Mouse (Mus musculus): ENCODE results near the gene Dgkz.

The Dgkz gene
- long read RNA-seq, experiment 1, partial matches to known transcripts: 2 of 4 reads
- long read RNA-seq, experiment 1, other reads (novel, unspliced or antisense): 2 of 4 reads
- long read RNA-seq, experiment 2, partial matches to known transcripts: 1 of 2 reads
- long read RNA-seq, experiment 2, other reads (novel, unspliced or antisense): 1 of 2 reads

DNA sequence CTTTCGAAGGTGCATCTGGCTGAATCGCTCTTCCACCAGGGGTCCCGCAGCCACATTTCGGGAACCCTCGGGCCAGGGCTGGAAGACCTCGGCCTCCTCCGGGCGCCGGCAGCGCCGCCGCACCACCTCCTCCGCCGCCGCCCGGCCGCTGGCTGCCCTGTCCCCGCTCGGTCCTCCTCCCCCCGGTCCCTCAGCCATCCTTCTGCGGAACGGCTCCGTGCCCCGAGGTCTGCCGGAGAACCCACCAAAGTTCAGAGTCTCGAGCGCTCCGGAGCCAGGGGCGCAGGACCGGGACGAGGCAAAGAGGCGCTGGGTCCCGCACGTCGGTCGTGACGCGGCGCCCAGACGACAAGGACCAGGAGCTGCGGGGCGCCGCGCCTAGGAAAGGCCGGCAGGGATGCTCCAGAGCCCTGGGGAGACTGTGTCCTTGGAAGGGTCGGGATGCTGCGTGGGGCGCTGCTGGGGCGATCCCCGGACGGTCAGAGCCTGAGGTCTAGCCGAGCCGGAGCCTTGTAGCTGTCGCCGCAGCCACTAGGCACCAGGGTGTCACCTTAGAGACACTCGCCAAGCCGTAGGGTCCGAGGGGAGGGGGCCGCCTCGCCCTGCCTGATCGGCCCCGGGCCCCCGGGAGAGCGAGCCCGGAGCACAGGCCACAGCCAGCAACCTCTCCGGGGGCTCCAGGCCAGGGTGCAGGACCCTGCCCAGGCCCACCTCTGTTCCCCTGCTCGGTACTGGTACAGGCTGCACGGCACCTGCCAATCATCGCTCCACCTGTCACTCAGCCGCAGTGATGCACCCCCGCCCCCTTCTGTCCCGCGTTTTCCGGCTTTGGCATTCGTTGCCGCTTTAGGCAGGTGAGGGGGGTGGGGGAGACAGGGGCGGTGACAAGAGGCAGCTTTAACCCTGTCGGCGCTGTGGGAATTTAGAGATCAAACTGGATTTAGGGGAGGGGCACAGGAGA, at the start of gene Dgkz:
Gene Dgkz (minus strand): TSS at position 284 of the 961 bp plus-strand sequence.
- intact Hi-C loops (cut with DNase I): no loop called here

DNA sequence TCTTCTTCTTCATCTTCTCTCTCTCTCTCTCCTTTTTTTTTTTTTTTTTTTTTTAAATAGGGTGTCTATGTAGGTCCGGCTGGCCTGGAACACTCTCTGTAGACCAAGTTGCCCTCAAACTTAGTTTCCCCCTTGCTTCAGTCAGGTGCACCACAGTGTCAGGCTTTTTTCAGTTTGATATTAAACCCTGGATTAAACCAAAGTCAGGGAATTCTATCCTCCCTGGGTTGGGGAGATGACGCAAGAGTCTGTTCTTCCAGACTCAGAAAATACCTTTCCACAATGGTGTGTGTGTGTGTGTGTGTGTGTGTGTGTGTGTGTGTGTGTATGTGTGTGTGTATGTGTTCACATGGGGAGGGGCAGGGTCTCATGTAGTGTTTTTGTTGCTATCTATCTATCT, 49.5 kb upstream of the Dgkz start:
- intact Hi-C loops (cut with DNase I): no loop called here

DNA sequence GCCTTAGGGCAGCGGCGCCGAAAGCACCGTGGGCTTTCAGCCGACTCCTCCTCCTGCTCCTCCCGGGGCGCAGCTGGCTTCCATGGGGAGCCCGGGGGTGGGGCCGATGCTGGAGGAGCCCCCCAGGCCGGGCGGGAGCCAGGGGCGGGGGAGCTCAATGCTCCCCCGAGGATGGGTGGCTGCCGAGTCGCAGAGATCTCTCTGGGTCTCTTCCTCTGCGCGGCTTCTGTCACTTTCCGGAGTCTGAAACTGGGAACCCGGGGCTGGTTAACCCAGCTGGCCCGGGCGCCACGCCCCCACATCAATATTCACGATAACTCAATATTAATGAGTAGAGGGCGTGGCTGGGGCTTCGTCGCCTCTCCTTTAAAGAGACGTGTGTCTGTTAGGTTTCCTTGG, 48.6 kb upstream of the Dgkz start, which contains the start of gene Creb3l1:
Gene Creb3l1 (minus strand): TSS at position 229 of the 399 bp plus-strand sequence.
- intact Hi-C loops (cut with DNase I): no loop called here

DNA sequence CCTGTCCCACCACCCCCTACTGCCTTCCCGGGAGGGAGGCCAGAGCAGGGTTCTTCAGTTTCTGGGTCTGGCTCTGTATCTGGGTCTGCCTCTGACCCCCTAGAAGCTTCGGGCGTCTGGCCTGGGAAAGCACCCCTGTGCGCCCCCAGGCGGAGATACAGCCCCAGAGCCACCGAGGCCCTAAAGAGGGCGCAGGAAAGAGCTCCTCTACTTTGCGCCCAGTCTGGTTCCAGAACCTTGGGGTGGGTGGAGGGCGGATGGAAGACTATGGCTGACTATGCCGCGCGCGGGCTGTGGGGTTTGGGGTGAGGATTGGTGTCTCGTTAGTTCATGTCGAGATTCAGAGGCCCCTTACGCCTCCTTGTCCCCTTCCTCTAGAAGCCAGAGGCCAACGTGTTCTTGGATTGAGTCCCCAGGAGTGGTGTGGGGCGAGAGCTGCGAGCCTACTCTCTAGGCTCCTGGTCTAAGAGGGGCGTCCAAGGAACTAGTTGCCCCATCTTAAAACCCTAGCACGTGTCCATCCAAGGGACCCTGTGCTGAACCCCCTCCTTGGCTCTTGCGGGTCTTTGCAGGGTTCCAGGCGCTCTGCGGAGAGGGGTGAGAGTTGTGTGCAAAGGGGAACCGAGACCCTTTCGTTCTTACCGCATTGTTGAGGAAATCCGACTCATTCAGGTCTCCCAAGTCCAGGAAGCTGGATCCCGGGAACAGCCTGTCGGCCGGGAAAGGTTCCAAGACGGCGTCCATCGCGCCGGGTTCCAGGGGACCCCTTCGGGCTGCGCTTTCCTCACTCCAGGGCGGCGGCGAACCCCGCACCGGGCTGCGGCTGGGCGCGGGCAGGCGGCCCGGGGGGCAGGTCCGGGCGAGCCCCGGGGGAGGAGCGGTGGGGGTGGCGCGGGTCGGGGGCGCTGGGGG, 48.0 kb upstream of the Dgkz start:
- intact Hi-C loops (cut with DNase I): no loop called here

DNA sequence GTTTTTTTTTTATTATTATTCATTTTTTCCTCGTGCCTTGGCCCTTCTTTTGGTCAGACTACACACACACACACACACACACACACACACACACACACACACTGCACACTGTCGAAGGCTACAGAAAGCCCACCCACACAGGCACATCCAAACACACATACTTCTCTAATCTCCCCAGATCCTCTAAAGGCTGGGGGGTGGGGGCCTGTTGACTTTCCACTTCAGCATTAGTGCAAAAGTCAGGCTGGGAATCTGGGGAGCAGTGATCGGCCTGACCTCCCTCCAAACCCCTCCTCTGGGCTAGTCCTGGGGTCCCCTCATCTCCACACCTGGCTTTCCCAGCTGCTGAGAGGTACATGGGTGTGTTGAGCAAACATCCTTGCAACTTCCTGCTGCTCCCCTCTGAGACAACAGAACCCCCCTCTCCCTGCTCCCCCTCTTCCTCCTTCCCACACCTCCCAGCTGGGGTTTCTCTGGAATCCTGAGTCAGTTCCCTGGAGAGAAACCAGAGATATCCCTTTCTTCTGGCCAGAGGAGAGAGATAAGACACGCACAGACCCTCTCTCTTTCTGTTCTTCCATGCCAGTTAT, 45.1 kb upstream of the Dgkz start:
- intact Hi-C loops (cut with DNase I): no loop called here

DNA sequence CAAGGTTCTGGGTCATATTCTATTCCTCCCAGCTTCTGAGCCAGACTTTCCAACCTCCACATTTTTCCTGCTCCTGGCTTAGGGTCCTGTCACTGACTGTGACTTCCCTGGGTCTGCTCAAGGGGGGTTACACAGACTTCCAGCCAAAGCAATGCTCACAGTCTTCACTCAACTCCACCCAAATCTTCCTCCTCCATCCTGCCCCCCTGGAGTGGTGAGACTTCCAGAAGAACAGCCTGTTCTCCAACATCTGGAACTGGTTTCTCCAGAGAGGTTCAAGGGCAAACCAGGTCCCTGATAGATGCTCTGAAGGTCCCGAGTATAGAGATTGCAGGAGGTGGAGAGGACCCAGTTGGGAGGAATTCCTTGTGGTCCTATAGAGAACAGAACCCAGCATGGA, 41.8 kb upstream of the Dgkz start:
- intact Hi-C loops (cut with DNase I): no loop called here

DNA sequence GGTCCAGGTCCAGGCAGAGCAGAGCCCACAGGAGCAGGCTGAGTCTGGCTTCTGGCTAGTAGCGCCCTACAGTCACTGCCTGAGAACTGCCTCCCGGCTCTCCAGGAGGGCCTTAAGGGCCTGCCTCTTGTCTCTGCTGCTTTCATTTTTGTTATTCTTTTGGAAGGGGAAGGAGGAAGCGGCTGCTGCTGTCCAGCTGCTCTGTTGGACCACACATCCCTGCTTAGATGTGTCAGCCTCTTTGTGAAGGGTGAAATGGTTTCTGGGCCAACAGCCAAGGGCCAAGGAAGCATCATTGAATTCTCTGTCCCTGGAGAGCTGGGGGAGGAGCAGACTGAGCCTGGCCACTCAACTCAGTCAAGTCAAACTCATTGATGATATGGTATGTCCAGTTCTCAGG, 41.3 kb upstream of the Dgkz start:
- intact Hi-C loops (cut with DNase I): no loop called here

DNA sequence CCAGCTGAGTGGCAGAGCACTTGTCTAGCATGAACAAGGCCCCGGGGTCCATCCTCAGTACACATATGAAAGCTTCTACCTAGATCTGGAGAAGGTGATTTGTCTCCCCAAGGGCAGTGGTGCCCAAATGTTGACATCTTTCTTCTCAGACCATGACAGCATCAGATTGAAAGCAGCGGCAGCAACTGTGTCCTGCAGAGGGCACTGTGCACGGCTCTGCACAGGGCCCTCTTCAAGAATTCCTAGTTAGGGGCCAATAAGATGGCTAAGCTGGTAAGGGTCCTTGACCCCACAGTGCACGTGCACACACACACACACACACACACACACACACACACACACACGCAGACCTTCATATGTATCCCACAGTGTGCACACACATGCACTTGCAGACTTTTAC, 39.2 kb upstream of the Dgkz start:
- intact Hi-C loops (cut with DNase I): no loop called here

DNA sequence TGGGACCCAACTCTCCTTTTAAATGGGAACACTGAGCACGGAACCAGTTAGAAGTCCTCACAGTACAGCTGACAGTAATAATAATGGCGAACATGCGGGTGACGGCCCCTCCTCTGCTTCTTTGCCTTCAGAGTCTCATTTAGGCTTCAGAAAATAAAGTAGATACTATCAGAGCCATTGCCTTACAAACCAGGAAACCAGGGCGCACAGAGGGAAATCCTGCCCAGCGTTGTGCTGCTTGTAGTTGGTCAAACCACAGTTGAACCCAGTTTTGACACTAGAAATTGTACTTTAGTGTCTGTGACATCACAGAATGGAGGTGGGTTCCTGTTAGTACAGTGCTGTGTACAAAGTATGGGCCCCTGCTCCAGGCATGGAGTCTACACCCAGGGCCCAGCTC, 38.6 kb upstream of the Dgkz start:
- intact Hi-C loops (cut with DNase I): no loop called here

DNA sequence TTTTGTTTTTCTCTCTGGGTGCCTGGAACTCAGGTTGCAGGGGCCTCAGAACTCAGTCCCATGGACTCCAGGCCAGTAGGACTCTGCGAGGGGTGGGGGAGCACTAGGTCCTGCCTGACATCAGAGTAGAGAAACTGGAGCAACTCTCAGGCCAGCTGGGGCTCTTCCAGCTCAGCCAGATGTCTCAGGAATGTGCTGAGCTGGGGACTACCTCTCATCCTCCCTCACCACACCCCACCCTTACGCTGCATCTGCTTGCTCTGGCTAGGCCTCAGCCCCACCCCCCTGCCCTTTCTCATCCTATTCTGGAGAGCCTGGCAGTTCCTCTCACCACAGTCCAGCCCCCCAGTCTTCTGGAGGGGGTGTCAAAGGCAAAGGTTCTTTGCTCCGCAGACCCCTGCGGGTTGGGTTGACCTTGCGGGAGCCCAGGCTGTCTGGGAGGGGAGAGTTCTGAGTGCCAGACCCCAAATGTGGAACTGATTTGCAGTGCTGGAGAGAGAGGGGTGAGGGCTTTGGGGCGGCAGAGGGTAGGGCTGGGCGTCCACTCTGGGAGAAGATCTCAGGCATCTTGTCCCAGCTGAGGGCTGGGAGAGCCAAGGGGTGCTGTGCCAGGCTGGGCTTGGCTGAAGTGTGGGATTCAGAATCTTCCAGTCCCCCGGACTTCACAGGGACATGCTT, 37.2 kb upstream of the Dgkz start:
- intact Hi-C loops (cut with DNase I): no loop called here

DNA sequence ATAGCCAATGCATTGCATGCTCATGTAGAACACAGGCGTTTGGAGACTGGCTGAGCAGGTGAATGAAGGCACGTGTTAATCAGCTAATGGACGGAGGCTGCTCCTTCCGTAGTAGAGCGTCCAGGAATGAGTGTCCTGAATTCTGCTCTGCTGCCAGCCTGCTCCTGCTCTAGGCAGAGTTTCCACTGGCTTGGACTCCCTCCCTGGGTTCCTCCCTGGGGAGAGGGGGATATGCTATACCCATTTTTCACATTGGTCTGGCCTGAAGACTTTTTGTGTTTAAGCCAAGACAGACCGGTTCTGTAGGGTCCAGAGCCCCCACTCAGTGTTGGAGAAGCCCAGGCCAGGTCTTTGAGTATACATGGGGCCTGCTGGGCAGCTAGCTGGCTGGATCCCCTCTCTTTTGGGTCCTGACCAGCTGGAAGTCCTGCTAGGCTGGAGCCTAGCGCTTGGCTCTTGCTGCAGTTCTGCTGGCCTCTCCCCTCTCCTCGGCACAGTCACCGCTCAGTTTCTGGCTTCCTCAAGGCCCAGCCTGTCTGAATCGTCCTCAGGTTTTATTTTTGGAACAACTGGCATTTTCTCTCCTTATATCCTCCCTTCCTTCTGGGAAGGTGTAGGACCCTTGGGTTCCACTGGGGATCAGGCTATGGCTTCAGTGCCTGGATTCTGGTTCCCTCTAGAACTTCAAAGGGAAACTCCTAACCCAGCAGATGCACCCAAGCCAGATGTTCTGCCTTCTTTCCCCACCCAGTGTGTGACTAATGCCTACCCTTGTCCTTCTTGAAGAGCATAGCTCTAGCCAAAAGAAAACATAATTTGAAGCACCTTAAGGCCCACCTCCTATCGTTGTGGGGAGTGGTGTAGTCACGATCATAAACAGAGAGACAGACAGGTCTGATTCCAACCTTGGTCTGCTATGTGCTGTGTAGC, 36.0 kb upstream of the Dgkz start:
- intact Hi-C loops (cut with DNase I): no loop called here

DNA sequence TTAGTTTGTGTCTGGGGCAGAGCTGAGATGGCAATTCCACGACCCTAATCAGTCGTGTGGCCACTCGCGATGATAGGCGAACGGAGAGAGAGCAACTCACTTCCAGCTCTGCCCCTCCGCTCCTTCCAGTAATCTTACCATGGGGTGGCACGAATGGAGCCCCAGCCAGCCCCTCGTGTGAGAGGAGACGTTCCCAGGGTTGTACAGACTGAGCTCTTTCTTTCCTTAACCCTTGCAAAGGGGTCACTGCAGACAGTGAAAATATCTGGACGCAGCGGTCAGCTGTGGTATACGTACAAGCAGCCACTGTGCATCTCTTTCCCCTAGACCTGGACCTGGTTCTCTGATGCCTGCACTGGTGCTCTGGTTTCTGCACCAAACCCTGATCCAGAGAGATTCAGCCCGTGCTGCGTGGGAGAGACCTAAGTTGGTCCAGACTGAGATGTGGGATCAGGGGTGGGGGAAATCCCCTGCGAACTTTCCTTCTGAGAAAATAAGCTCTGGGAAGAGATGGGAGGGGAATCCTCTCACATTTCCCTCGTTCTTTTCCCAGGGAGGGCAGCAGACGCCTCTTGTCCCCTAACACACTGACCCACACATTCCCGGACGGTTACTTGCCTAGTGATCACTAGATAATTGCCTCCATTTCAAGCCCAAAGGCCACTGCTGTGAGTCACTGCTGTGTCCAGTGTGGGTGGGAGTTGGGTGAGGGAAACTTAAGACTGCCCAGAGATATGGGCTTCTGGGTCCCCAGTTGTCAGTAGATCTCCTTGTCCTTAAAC, 33.1 kb upstream of the Dgkz start:
- intact Hi-C loops (cut with DNase I): loop anchor here (5.0 kb wide), 1 partner anchor 48 kb away; no protein-coding TSS in a partner anchor

DNA sequence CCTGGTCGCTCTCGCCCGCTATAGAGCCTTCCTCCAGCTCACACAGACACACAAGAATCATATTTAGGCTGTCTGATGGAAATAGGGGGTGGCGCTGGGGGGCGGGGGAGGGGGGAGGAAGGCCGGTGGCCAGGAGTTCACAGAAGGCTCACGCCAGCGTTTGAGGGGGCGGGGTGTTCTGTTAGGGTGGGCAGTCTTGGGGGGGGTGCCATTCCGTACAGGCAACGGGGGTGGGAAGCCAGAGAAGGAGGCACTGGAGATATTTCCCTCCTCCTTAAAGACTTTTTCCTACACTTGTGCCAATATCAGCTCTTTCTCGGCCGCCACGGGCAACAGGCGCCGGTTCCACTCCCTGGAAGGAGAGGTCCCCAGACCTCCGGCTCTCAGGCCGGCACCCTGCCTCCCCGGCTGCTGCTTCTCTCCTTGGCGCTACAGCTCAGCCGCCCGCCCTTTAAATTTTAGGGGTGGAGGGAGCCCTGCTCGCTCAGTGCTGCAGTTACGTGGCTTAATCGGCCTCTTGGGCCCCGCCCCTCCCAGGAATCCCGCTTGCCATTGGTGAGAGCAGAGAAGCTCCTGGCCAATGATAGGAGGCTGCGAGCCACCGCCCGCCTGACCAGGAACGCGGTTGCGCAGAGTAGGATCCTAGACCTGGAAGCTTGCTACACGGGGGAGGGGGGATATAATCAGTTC, 32.4 kb upstream of the Dgkz start:
- intact Hi-C loops (cut with DNase I): loop anchor here (5.0 kb wide), 1 partner anchor 49 kb away; no protein-coding TSS in a partner anchor

DNA sequence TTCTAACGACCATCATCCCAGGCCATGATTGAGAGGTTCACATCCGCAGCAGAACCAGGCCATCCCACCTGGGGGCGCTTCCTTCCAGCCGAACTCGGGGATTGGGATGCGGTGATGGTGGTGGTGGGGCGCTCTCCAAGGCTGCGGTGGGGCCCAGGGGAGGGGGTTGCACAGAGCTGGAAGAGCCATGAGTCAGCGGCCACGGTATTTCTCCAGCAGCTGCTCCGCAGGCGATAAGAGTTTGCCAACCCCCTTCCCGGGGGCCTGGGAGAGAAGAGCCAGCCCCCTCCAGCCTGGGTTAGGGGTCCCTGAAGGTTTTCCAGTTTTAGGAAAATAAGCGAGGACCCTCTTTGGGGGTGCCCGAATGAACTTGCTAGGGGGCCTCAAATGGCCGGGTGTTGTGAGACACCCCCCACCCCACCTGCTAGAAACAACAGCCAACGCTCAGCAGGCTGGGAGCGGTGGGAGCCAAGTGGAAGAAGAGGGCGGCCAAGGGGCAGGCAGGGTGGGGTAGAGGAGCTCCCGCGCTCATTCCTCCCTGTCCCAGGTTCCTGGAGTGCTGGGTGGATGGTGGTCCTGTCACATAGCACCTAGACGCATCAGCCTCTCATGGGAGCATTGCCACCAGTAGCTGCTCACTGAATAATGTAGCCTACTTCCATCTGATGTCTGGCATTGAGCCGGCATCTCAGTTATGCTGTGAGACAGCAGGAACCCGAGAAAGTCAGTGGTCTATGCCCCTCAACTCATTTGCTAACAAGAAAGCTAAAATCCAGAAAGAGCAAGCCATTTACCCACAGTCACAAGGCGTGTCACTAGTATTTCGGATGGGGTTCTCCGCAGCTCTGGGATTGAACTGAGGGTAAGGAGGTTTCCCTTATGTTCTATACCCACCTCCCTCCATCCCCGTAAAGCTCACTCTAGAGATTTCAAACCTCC, 31.6 kb upstream of the Dgkz start:
- intact Hi-C loops (cut with DNase I): loop anchor here (5.0 kb wide), 1 partner anchor 50 kb away; no protein-coding TSS in a partner anchor

DNA sequence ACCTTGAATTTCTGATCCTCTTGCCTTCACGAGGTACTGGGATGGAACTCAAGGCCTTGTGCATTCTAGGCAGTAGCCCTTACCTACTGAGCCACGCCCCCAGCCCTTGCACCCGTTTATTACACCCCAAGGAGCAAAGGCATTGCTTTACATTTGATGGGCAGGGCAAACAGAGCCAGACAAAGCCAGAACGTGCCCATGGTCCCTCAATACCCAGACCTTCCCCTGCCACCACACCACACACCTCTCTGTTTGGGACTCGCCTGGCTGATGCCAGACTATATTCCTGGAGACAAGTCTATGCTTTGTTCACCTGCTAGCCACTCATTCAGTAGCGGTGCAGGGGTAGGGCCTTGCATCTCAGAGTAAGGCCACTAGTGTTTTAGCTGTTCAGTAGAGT, 30.8 kb upstream of the Dgkz start:
- intact Hi-C loops (cut with DNase I): loop anchor here (5.0 kb wide), 1 partner anchor 51 kb away; no protein-coding TSS in a partner anchor

DNA sequence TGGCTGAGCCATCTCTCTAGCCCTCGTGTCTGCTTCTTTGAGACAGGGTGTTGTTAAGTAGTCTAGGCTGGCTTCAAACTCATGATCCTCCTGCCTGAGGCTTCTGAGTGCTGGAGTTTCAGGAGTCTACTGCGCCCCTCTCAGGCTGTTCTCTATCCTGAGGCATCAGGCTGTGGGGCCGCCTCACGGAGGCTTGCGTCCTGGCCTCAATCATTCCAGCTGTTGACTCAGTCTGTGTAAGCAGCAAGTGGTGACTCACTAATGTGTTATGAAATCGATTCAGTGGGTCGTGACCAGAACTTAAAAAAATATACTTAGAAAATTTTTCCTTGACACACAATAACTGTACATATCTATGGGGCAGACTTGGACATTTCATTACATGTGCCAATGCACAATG, 29.0 kb upstream of the Dgkz start:
- intact Hi-C loops (cut with DNase I): loop anchor here (5.0 kb wide), 1 partner anchor 53 kb away; no protein-coding TSS in a partner anchor

Data from adrenal gland (tissue).